Mouse (Mus musculus): ENCODE measurements around the gene Ptpn21. TPM values are rescaled to one million over a fixed set of nuclear protein-coding genes. Genes with fewer than 3 reads are reported as not detected.

Ptpn21 gene
- polyA plus RNA-seq, 1 experiment from 2014 or later: 4.2 TPM

DNA sequence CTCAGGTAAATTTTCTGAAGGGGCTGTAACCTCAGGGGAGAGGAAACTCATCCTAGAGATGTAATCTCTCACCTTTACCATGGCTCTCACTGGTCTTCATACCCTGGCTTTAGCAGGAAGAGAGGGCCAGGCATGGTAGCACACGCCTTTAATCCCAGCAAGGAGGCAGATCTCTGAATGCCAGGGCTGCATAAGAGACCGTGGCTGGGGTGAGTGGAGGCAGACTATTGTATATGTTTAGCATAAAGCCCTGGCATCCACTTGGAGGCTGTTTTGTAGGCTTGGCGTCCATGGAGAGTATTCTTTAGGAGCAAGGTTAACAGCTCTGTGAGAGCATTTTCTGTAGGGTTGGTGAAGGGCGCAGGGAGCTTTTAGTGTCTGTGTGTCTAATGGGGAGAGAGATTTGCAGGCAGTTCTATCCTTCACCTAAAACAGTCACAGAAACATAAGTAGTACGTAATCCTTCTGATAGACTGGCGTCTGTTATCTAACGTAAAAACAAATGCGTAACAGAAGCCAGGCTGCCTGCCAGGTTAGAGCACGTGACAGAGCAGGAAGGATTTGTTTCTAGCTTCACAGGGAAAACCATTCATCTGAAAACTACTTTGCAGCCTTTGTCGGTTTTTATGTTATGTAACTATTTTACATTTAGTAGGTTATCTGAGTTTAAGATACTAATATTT is 68.9 kb downstream of the Ptpn21 start:
- Histone ChIP-seq H3K4me2 (ENCODE audit: low read depth, low read length) (no peak overlapping the region), H3K27me3 (ENCODE audit: control insufficient read depth, insufficient read depth, low read length) (no peaks in the 10 kb centered on the region), H3K36me3 (ENCODE audit: control insufficient read depth, insufficient read depth, low read length) (no peaks in the 10 kb centered on the region), H3K9me3 (ENCODE audit: control insufficient read depth, low read length) (no peaks in the 10 kb centered on the region), H3K4me1 (ENCODE audit: control insufficient read depth, insufficient read depth, low read length) (no peaks in the 10 kb centered on the region), H3K27ac (ENCODE audit: low read depth, low read length) (no peak overlapping the region), H3K4me3 (ENCODE audit: low read depth, low read length) (no peak overlapping the region), H3K9ac (replicated peaks; ENCODE audit: low read depth, low read length) (no peak overlapping the region)
- ATAC-seq (ENCODE audit: low read depth): no peak
- 74% methylated on average over 10 of the region's 10 CpGs for WGBS

DNA sequence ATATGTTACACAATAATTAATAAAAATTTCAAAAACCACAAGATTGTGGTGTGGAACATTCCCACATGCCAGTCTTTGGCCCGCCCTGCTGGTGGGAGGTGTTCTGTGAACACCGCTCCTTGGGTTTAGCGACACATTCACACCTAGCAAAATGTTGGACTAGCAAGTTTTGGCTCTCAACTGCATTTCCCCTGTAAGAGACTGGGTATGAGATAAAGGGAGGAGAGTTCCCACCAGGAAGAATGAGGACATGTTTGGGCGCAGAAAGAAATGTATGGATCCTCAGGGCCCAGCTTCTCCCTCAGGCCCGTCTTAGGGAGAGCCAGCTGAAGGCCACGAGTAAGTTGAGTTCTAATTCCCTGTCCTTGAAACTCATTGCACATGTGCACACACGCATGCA is 74.6 kb downstream of the Ptpn21 start:
- no peaks in the 10 kb centered on the region for H3K27me3 ChIP-seq (ENCODE audit: control insufficient read depth, insufficient read depth, low read length)
- no peak overlapping the region for H3K9ac ChIP-seq (replicated peaks; ENCODE audit: low read depth, low read length)
- no peak overlapping the region for H3K27ac ChIP-seq (ENCODE audit: low read depth, low read length)
- WGBS: 94% methylated on average over 7 of the region's 7 CpGs
- H3K9me3 ChIP-seq (ENCODE audit: control insufficient read depth, low read length): no peaks in the 10 kb centered on the region
- no peak for ATAC-seq (ENCODE audit: low read depth)
- no peaks in the 10 kb centered on the region for H3K4me1 ChIP-seq (ENCODE audit: control insufficient read depth, insufficient read depth, low read length)
- H3K36me3 ChIP-seq (ENCODE audit: control insufficient read depth, insufficient read depth, low read length): peaks cover 8% of the 10 kb centered on the region; the same call in 1 of the 2 replicates
- H3K4me3 ChIP-seq (ENCODE audit: low read depth, low read length): no peak overlapping the region
- no peak overlapping the region for H3K4me2 ChIP-seq (ENCODE audit: low read depth, low read length)

DNA sequence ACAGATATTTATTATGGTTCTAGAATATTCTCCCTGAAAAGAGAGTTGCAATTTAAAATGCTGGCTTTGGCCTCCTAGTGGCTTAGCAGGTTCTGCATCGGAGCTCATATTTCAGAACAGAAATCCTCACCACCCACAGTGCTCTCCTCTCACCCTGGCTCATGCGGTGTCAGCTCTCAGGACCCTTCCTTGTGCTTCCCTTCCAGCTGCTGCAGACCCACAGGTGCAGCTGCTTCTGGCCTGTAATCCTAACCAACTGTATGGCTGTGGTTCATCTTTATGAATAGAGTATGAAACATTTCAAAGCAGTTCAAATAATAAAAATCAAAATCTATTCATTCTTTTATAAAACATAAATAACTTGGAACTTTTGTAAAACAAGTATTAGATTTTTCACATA is 80.3 kb downstream of the Ptpn21 start:
- Histone ChIP-seq H3K4me1 (ENCODE audit: control insufficient read depth, insufficient read depth, low read length) (no peaks in the 10 kb centered on the region), H3K27ac (ENCODE audit: low read depth, low read length) (no peak overlapping the region), H3K36me3 (ENCODE audit: control insufficient read depth, insufficient read depth, low read length) (peaks cover 5% of the 10 kb centered on the region; the same call in 1 of the 2 replicates), H3K9me3 (ENCODE audit: control insufficient read depth, low read length) (no peaks in the 10 kb centered on the region), H3K4me3 (ENCODE audit: low read depth, low read length) (no peak overlapping the region), H3K4me2 (ENCODE audit: low read depth, low read length) (no peak overlapping the region), H3K27me3 (ENCODE audit: control insufficient read depth, insufficient read depth, low read length) (no peaks in the 10 kb centered on the region), H3K9ac (replicated peaks; ENCODE audit: low read depth, low read length) (no peak overlapping the region)
- 73% methylated on average over 2 of the region's 2 CpGs for WGBS
- no peak for ATAC-seq (ENCODE audit: low read depth)

DNA sequence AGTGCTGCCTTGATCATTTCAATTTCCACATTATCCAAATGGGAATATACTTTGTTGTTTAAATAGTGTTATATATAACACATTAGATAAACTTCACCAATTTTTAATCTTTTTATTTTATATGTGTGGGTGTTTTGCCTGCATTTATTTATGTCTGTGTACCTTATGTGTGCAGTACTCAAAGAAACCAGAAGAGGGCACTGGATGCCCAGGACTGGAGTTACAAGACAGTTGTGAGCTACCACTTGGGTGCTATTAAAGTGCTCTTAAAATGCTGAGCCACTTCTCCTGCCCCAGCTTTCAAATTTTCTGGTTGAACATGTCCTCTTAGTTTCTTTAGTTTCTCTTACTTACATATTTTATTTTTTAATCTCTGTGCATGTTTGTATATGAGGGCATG is 92.4 kb downstream of the Ptpn21 start:
- Histone ChIP-seq H3K27ac (ENCODE audit: low read depth, low read length) (no peak overlapping the region), H3K4me1 (ENCODE audit: control insufficient read depth, insufficient read depth, low read length) (no peaks in the 10 kb centered on the region)
- no peak for ATAC-seq (ENCODE audit: low read depth)

DNA sequence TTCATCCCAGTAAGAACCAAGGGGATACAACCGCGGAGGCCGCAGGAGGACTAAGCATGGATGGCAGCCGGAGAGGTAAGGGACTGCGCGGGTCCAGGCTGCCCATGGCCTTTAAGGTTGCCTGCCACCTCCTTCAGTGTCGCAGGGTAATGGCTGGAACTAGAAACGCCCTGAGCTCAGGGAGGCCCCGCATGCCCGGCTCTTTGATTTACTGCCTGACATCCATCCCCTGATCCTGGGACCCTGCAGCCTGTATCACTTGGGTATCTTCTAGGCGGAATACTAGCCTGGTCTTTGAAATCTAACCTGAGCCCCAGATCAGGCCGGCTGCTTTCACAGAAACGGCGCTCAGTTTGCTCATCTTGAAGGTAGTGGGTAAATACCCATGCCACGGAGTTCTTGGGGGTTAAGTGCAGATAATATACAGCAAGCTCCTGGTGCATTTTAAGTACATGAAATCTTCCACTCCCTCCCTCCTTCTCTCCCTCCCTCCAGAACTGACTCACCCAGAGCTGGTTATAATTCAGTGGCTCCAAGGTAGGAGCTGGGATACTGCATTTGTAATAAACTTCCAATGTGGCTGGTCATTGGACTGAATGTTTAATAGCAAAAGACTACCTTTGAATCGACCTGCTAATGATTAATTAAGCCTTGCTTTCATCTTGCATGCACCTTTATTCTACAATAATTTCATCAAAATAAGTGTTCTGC is 108.8 kb downstream of the Ptpn21 start:
- ATAC-seq (ENCODE audit: low read depth): peak; percentile 84
- Histone ChIP-seq H3K27me3 (ENCODE audit: control insufficient read depth, insufficient read depth, low read length) (no peaks in the 10 kb centered on the region), H3K4me3 (ENCODE audit: low read depth, low read length) (peak overlapping the region; percentile 64), H3K4me2 (ENCODE audit: low read depth, low read length) (peak overlapping the region; percentile 63), H3K36me3 (ENCODE audit: control insufficient read depth, insufficient read depth, low read length) (no peaks in the 10 kb centered on the region), H3K9ac (replicated peaks; ENCODE audit: low read depth, low read length) (peak overlapping the region; percentile 72), H3K4me1 (ENCODE audit: control insufficient read depth, insufficient read depth, low read length) (peaks cover 5% of the 10 kb centered on the region; the same call in 1 of the 2 replicates), H3K9me3 (ENCODE audit: control insufficient read depth, low read length) (no peaks in the 10 kb centered on the region), H3K27ac (ENCODE audit: low read depth, low read length) (peak overlapping the region; percentile 52)
- 1% methylated on average over 16 of the region's 16 CpGs for WGBS

More for the DNA sequence above, 92.4 kb downstream of the Ptpn21 start:
- H3K4me3 ChIP-seq (ENCODE audit: low read depth, low read length): no peak overlapping the region
- H3K36me3 ChIP-seq (ENCODE audit: control insufficient read depth, insufficient read depth, low read length): peaks cover 6% of the 10 kb centered on the region; the same call in 1 of the 2 replicates
- H3K9me3 ChIP-seq (ENCODE audit: control insufficient read depth, low read length): no peaks in the 10 kb centered on the region
- no peak overlapping the region for H3K9ac ChIP-seq (replicated peaks; ENCODE audit: low read depth, low read length)
- no peaks in the 10 kb centered on the region for H3K27me3 ChIP-seq (ENCODE audit: control insufficient read depth, insufficient read depth, low read length)
- no peak overlapping the region for H3K4me2 ChIP-seq (ENCODE audit: low read depth, low read length)

DNA sequence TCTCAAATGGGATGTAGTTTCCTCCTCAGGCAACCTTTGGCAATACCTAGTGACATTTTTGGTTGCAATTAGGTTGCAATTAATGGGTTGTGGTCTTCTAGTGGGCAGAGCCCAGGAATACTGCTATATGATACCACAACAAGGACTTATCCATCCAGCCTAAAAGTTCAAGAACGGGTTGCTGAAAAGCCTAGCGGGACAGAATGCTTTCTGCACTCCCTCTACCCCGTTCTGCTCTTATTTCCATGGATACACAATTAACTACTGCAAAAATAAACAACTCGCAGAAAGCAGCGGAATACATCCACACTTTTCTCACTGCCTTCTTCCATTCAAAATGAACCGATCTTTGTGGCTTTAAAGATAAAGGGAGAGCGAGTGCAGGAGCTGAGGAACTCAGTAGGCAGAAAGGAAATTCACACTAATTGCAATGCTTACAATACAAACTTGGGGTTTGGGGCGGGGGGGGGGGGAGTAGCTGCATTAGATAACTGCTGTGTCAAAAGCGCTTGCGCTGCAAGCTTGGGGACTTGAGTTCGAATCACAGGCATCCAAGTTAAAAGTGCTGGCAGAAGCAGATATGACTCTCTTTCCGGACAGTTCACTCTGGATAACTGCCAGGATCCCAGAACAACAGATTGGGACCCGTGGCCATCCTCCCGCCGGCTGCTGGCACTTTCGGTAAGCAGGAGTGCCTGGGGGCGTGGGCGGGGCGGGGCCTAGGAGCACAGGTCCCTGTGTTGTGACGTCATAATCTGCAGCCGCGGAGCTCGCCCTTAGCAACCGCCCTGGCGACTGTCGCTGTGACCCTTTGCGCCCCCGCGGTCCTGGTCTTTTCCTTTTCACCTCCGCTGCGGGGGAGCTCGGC is 109.6 kb downstream of the Ptpn21 start, which contains the start of gene Spata7:
Gene Spata7, plus strand, starts transcription at position 766 of the 868 bp plus-strand sequence.
- H3K4me2 ChIP-seq (ENCODE audit: low read depth, low read length): peak within 1 kb of the TSS; percentile 63
- peaks cover 5% of the 10 kb centered on the region; the same call in 1 of the 2 replicates for H3K4me1 ChIP-seq (ENCODE audit: control insufficient read depth, insufficient read depth, low read length)
- H3K9ac ChIP-seq (replicated peaks; ENCODE audit: low read depth, low read length): peak within 1 kb of the TSS; percentile 72
- no peaks in the 10 kb centered on the region for H3K36me3 ChIP-seq (ENCODE audit: control insufficient read depth, insufficient read depth, low read length)
- no peaks in the 10 kb centered on the region for H3K27me3 ChIP-seq (ENCODE audit: control insufficient read depth, insufficient read depth, low read length)
- peak within 1 kb of the TSS; percentile 52 for H3K27ac ChIP-seq (ENCODE audit: low read depth, low read length)
- peak within 1 kb of the TSS; percentile 64 for H3K4me3 ChIP-seq (ENCODE audit: low read depth, low read length)
- 7% methylated on average over 32 of the region's 32 CpGs for WGBS
- H3K9me3 ChIP-seq (ENCODE audit: control insufficient read depth, low read length): no peaks in the 10 kb centered on the region
- peak; percentile 94 for ATAC-seq (ENCODE audit: low read depth)

Other genes starting within 250 kb of the Ptpn21 start
- 40.1 and 50.5 TPM in 2 replicates for gene Kcnk10, start 159.1 kb downstream of the Ptpn21 start, polyA plus RNA-seq (2014; fragmentation: Nextera tagmentation; extraction: Ambion mirVana)
- 36.2 and 40.9 TPM in 2 replicates for gene Spata7, start 109.2 kb downstream of the Ptpn21 start, polyA plus RNA-seq (2014; fragmentation: Nextera tagmentation; extraction: Ambion mirVana)
- 126 and 137 TPM in 2 replicates for gene Zc3h14, start 9.6 kb upstream of the Ptpn21 start, polyA plus RNA-seq (2014; fragmentation: Nextera tagmentation; extraction: Ambion mirVana)
- 19.0 and 25.0 TPM in 2 replicates for gene Eml5, start 164.1 kb upstream of the Ptpn21 start, polyA plus RNA-seq (2014; fragmentation: Nextera tagmentation; extraction: Ambion mirVana)
- 35.9 and 36.0 TPM in 2 replicates for gene Ttc8, start 183.2 kb upstream of the Ptpn21 start, polyA plus RNA-seq (2014; fragmentation: Nextera tagmentation; extraction: Ambion mirVana)

Data from neural tube, embryonic 14.5 days (tissue).